Mouse (Mus musculus) heart, postnatal 0 days (tissue): Measurements from ENCODE around the gene D130040H23Rik. TPM values are rescaled to one million over a fixed set of nuclear protein-coding genes. Genes with fewer than 3 reads are reported as not detected.
"Not testable (repeated sequence)": the region's sequence is repeated elsewhere in the genome, so short reads cannot be mapped to it uniquely, and the experiment has no call there.

Source experiments
- ATAC-seq: fragments of 200-750 bp; cut with Nextera tagmentation; 2 replicates; pipeline ENCODE4 v1.8.0; 2017; ENCODE audit warnings: low read depth, moderate number of reproducible peaks, moderate library complexity; ENCODE audit not compliant: insufficient read depth
- DNase-seq: peaks from one replicate; pipeline ENCODE4 v3.0.0-alpha.2; 2016; ENCODE audit warnings: low spot score
- H3K27ac ChIP-seq: fragments of 300-500 bp; sonication (generic); 2 replicates; pipeline ENCODE4 v1.5.1; 2014; ENCODE audit warnings: low read depth, mild to moderate bottlenecking
- H3K27me3 ChIP-seq: fragments of 300-500 bp; sonication (generic); 2 replicates; pipeline ENCODE4 v1.6.1; 2014; ENCODE audit warnings: low read length, mixed read lengths; ENCODE audit not compliant: control insufficient read depth, insufficient read depth
- H3K36me3 ChIP-seq: fragments of 300-500 bp; sonication (generic); replicated peaks from 2 replicates; pipeline ENCODE4 v1.6.1; 2014; ENCODE audit warnings: low read length, mixed read lengths; ENCODE audit not compliant: control insufficient read depth, insufficient read depth
- H3K4me1 ChIP-seq: fragments of 300-500 bp; sonication (generic); 2 replicates; pipeline ENCODE4 v1.6.1; 2014; ENCODE audit warnings: antibody characterized with exemption; ENCODE audit not compliant: control insufficient read depth, insufficient read depth
- H3K4me2 ChIP-seq: fragments of 300-500 bp; sonication (generic); 2 replicates; pipeline ENCODE4 v1.6.1; 2014; ENCODE audit warnings: low read depth, mild to moderate bottlenecking, low read length, moderate library complexity
- H3K4me3 ChIP-seq: fragments of 300-500 bp; sonication (generic); 2 replicates; pipeline ENCODE4 v1.5.1; 2014; ENCODE audit warnings: low read depth, low read length
- H3K9ac ChIP-seq: fragments of 300-500 bp; sonication (generic); replicated peaks from 2 replicates; pipeline ENCODE4 v1.6.1; 2014; ENCODE audit warnings: low read depth, low read length, mixed read lengths
- H3K9me3 ChIP-seq: fragments of 300-500 bp; sonication (generic); replicated peaks from 2 replicates; pipeline ENCODE4 v1.6.1; 2016; ENCODE audit warnings: low read length; ENCODE audit not compliant: control insufficient read depth
- CTCF ChIP-seq: IDR thresholded peaks from 2 replicates; pipeline ENCODE4 v1.5.1; 2016; ENCODE audit warnings: antibody characterized with exemption, control low read depth, low read depth
- EP300 ChIP-seq: IDR thresholded peaks from 2 replicates; pipeline ENCODE4 v1.6.1; 2016; ENCODE audit warnings: antibody characterized with exemption, low read depth
- WGBS: fragments of 180-500 bp; shearing (Covaris S2); extraction: QIAGEN DNeasy Blood & Tissue Kit; methylation state at CpG from one replicate; pipeline ENCODE4 v1.1.7; 2014; 5-methylcytosine and 5-hydroxymethylcytosine counted together
- polyA plus RNA-seq: library from polyadenylated mRNA; unstranded; fragments of >200 nt; fragmentation: Nextera tagmentation; extraction: Ambion mirVana; gene quantifications from 2 replicates; pipeline ENCODE4 v1.2.1, GENCODE M21; 2015
- total RNA-seq: library from RNA; depleted of rRNA; stranded (reverse); fragments of >200 nt; gene quantifications from 2 replicates; pipeline ENCODE4 v1.2.3, GENCODE M21; 2014; ENCODE audit warnings: low replicate concordance; rRNA removed

D130040H23Rik gene
- total and polyA plus RNA-seq, 2 experiments from 2014 or later = 2.1 TPM; not detected in 1

DNA sequence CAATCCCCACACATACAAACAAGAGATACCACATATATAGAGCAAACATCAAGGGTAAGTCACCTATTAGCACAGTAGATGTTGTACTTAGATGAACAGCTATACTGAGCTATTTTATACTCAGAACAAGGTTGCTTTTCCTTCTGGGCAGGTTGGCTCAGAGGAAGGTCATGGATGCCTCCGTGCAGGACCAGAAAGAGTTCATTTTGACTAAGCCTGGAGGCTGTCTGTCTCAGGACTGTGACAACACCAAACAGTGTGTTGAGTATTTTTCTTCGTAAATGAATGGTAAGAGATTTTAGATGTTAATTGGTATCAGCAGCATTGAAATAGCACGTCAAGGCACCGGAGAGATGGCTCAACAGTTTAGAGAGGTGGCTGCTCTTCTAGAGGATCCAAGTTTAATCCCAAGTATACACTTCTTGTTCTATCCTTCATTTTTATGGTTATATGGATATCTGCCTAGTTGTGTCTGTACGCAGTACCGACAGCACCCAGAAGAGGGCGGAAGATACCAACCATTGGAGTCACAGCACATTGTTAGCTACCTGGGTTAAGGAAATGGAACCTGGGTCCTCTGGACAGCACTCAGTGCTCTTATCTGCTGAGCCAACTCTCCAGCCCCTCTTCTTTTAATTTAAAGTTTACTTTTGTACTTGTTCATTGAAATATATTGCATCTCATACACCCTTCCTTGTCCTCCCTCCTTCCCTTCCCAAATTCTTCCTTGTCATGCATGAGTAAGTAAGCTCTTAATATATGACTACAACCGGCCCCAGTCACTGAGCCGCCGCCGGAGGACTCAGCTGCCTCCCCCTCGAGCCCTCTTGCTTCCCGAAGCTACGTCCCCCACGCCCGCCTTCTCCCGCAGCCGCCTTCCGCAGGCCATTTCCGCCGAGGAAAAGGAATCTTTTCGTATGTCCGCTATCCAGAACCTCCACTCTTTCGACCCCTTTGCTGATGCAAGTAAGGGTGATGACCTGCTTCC is 57.7 kb downstream of the D130040H23Rik start:
- TF ChIP-seq EP300 (no peak), CTCF (peak; percentile 92)
- DNase-seq = peak; percentile 45

DNA sequence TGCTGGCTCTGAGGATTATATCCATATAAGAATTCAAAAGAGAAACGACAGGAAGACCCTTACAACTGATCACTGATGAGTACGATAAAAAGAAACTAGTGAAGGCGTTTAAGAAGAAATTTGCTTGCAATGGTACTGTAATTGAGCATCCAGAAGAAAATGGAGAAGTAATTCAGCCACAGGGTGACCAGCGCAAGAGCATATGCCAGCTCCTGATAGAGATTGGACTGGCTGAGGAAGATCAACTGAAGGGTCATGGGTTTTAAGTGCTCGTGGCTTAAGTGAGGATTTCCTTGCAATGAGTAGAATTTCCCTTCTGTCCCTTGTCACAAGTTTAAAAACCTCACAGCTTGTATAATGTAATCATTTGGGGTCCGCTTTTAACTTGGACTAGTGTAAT is 58.4 kb downstream of the D130040H23Rik start:
- H3K4me3 ChIP-seq = peak overlapping the region; percentile 43
- WGBS = 48% methylated on average over 6 of the region's 6 CpGs
- H3K9me3 ChIP-seq, H3K27ac ChIP-seq, H3K4me1 ChIP-seq, H3K36me3 ChIP-seq, DNase-seq, ATAC-seq, H3K27me3 ChIP-seq: not testable (repeated sequence)
- peak overlapping the region; percentile 69 for H3K4me2 ChIP-seq
- H3K9ac ChIP-seq = 0 out of 2 replicates have a peak overlapping the region, but pooled peaks have one; percentile 30

More for the DNA sequence above, 57.7 kb downstream of the D130040H23Rik start:
- peak; percentile 63 for ATAC-seq
- peaks cover 2% of the 10 kb centered on the region; the same call in 1 of the 2 replicates for H3K9me3 ChIP-seq
- H3K27me3 ChIP-seq = no peaks in the 10 kb centered on the region
- H3K4me1 ChIP-seq = no peaks in the 10 kb centered on the region
- H3K9ac ChIP-seq = peak overlapping the region; percentile 30; the same call in 1 of the 2 replicates
- H3K36me3 ChIP-seq = no peaks in the 10 kb centered on the region
- peak overlapping the region; percentile 43 for H3K4me3 ChIP-seq
- WGBS = 10% methylated on average over 24 of the region's 24 CpGs
- peak overlapping the region; percentile 69 for H3K4me2 ChIP-seq
- H3K27ac ChIP-seq = no peak overlapping the region

Other genes with a start within 250 kb of the D130040H23Rik start
- gene Zfp930, start 62.0 kb upstream of the D130040H23Rik start, total RNA-seq = 5.8 and 7.6 TPM in 2 replicates
- 13.6 and 14.9 TPM in 2 replicates for gene Zfp930, start 62.0 kb upstream of the D130040H23Rik start, polyA plus RNA-seq
- gene Gm9495, start 182.5 kb downstream of the D130040H23Rik start, total RNA-seq = not detected in 2 replicates
- not detected in 2 replicates for gene Gm9495, start 182.5 kb downstream of the D130040H23Rik start, polyA plus RNA-seq